Mouse (Mus musculus) layer of hippocampus, adult 2 months (tissue): ENCODE data around the gene Atp8a1. TPM values are rescaled to one million over a fixed set of nuclear protein-coding genes. Genes with fewer than 3 reads are reported as not detected.

Experiments used
- DNase-seq, 2 experiments: peaks; one replicate each; pipeline ENCODE4 v3.0.0; 2022; ENCODE audit warnings: low spot score in 2 of 2
- H3K27ac ChIP-seq: fragments of 200-600 bp; 2 replicates; pipeline ENCODE4 v1.8.1; 2022
- H3K4me3 ChIP-seq: fragments of 200-600 bp; 2 replicates; pipeline ENCODE4 v1.8.1; 2022; ENCODE audit warnings: mild to moderate bottlenecking
- CTCF ChIP-seq: fragments of 200-600 bp; conservative IDR thresholded peaks from 2 replicates; pipeline ENCODE4 v1.8.1; 2022; ENCODE audit warnings: antibody characterized with exemption, mild to moderate bottlenecking, moderate library complexity
- total RNA-seq, 2 experiments: library from RNA; stranded (reverse); gene quantifications; 2 replicates each; pipeline ENCODE4 v1.2.3; 2021

Atp8a1 gene
- total RNA-seq, 2 experiments from 2014 or later = 175 to 184 TPM

GRCm38 (mm10) chr5:67848511-67849014 lies 1.3 kb upstream of the Atp8a1 start:
- DNase-seq = no peak
- TF ChIP-seq CTCF = no peak
- Histone ChIP-seq H3K4me3 (no peak overlapping the region), H3K27ac (no peak overlapping the region)

- Histone ChIP-seq H3K27ac (peak overlapping the region; percentile 99), H3K4me3 (peak overlapping the region; percentile 69)
- peak in 1 of 2 experiments; percentile 50 for DNase-seq
- TF ChIP-seq CTCF = peak; percentile 61
Observed at GRCm38 (mm10) chr5:67846361-67847224, 641 bp downstream of the Atp8a1 start.

- Histone ChIP-seq H3K27ac (peak overlapping the region; percentile 99; the same call in 1 of the 2 replicates), H3K4me3 (peak overlapping the region; percentile 69)
- no peak for DNase-seq
- TF ChIP-seq CTCF = no peak
Observed at GRCm38 (mm10) chr5:67845190-67845691, 2.0 kb downstream of the Atp8a1 start.

- TF ChIP-seq CTCF = no peak
- DNase-seq = no peak
- Histone ChIP-seq H3K27ac (peak overlapping the region; percentile 99; the same call in 1 of the 2 replicates), H3K4me3 (peak overlapping the region; percentile 69; the same call in 1 of the 2 replicates)
Observed at GRCm38 (mm10) chr5:67844070-67844469, 3.2 kb downstream of the Atp8a1 start.

- TF ChIP-seq CTCF = peak; percentile 49
- no peak for DNase-seq
- Histone ChIP-seq H3K27ac (peak overlapping the region; percentile 73), H3K4me3 (no peak overlapping the region)
Observed at GRCm38 (mm10) chr5:67842306-67842705, 4.9 kb downstream of the Atp8a1 start.

GRCm38 (mm10) chr5:67833841-67834240 lies 13.4 kb downstream of the Atp8a1 start:
- no peak overlapping the region for H3K27ac ChIP-seq
- no peak overlapping the region for H3K4me3 ChIP-seq
- no peak for TF ChIP-seq CTCF
- no peak for DNase-seq

- no peak overlapping the region for H3K4me3 ChIP-seq
- no peak overlapping the region for H3K27ac ChIP-seq
- no peak for TF ChIP-seq CTCF
- no peak for DNase-seq
Observed at GRCm38 (mm10) chr5:67831293-67832147, 15.7 kb downstream of the Atp8a1 start.

GRCm38 (mm10) chr5:67828356-67828755 lies 18.9 kb downstream of the Atp8a1 start:
- no peak overlapping the region for H3K27ac ChIP-seq
- no peak for TF ChIP-seq CTCF
- no peak for DNase-seq
- H3K4me3 ChIP-seq = no peak overlapping the region

GRCm38 (mm10) chr5:67826935-67827334 lies 20.3 kb downstream of the Atp8a1 start:
- Histone ChIP-seq H3K4me3 (no peak overlapping the region), H3K27ac (no peak overlapping the region)
- DNase-seq = no peak
- TF ChIP-seq CTCF = no peak

GRCm38 (mm10) chr5:67826278-67826677 lies 21.0 kb downstream of the Atp8a1 start:
- Histone ChIP-seq H3K27ac (no peak overlapping the region; the same call in 1 of the 2 replicates), H3K4me3 (no peak overlapping the region)
- no peak for TF ChIP-seq CTCF
- no peak for DNase-seq

- peak overlapping the region; percentile 70 for H3K27ac ChIP-seq
- DNase-seq = no peak
- H3K4me3 ChIP-seq = no peak overlapping the region; the same call in 1 of the 2 replicates
- no peak for TF ChIP-seq CTCF
Observed at GRCm38 (mm10) chr5:67824600-67824999, 22.6 kb downstream of the Atp8a1 start.

- DNase-seq = no peak
- H3K27ac ChIP-seq = peak overlapping the region; percentile 70
Observed at GRCm38 (mm10) chr5:67823771-67824170, 23.5 kb downstream of the Atp8a1 start.

GRCm38 (mm10) chr5:67822619-67823018 lies 24.6 kb downstream of the Atp8a1 start:
- no peak for TF ChIP-seq CTCF
- Histone ChIP-seq H3K27ac (peak overlapping the region; percentile 59), H3K4me3 (no peak overlapping the region)
- no peak for DNase-seq

More at GRCm38 (mm10) chr5:67823771-67824170, 23.5 kb downstream of the Atp8a1 start:
- TF ChIP-seq CTCF = no peak
- no peak overlapping the region for H3K4me3 ChIP-seq
